In the genomic region with DNA sequence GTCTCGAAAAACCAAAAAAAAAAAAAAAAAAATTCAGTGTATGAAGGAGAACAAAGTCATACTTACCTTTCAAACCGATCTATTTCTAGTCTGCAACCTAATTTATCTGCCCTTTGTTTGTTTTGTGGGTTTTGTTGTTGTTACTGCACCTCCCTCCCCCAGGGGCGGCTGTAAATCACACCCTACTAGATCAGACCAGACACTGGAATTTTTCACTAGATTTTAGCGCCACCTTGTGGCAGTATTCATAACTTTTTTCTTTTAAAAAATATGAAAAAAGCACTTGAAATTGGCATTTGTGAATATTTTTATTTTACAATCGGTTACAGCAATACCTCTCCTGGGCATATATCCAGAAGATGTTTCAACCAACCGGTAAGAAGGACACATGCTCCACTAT, we compare ENCODE assay signal across 9 mouse cellular contexts. TPM values are rescaled to one million over a fixed set of nuclear protein-coding genes. Genes with fewer than 3 reads are reported as not detected.
DNase-seq lines count a peak whose midpoint lies in the region; ATAC-seq and TF ChIP-seq lines count a peak whose summit lies in the region.
"Had no signal": no experiment of that assay in that cellular context is flagged by ENCODE, and none has a peak within 500 bp of the region (broad histone marks: within the 10 kb centered on the region; RNA-seq: fewer than 3 reads in every experiment).

No protein-coding gene starts in this region.

- H3K9me3 ChIP-seq in midbrain, embryonic 14.5 days (ENCODE audit: control insufficient read depth, low read length), result no peaks in the 10 kb centered on the region
- no peaks in the 10 kb centered on the region for H3K9me3 ChIP-seq in midbrain, embryonic 16.5 days (replicated peaks; ENCODE audit: control insufficient read depth, low read length, poor library complexity, severe bottlenecking)
- H3K9me3 ChIP-seq in liver, postnatal 0 days (ENCODE audit: low read length), result no peaks in the 10 kb centered on the region
- no peaks in the 10 kb centered on the region for H3K9me3 ChIP-seq in forebrain, embryonic 13.5 days (replicated peaks)
- H3K9me3 ChIP-seq: liver, embryonic 15.5 days had no signal

- 17% methylated on average over 6 of the region's 6 CpGs for WGBS in midbrain, embryonic 14.5 days
- WGBS in midbrain, embryonic 16.5 days, result 17% methylated on average over 6 of the region's 6 CpGs
- WGBS in liver, postnatal 0 days (ENCODE audit: insufficient replicate concordance), result 12% methylated on average over 6 of the region's 6 CpGs
- 13% methylated on average over 6 of the region's 6 CpGs for WGBS in forebrain, embryonic 13.5 days

- H3K4me2 ChIP-seq in midbrain, embryonic 14.5 days (ENCODE audit: low read length), result no peak overlapping the region
- H3K4me2 ChIP-seq in midbrain, embryonic 16.5 days (ENCODE audit: low read length), result no peak overlapping the region
- H3K4me2 ChIP-seq in liver, postnatal 0 days (ENCODE audit: low read depth, low read length), result no peak overlapping the region
- no peak overlapping the region for H3K4me2 ChIP-seq in forebrain, embryonic 13.5 days
- H3K4me2 ChIP-seq: liver, embryonic 15.5 days had no signal

- peak; percentile 82 for DNase-seq in CD4-positive, CD25-positive, alpha-beta regulatory T cell, adult 2 months (ENCODE audit: low read depth, low spot score)
- DNase-seq in midbrain, embryonic 14.5 days, result peak; percentile 91
- peak; percentile 70 for DNase-seq in c-Kit-positive CD71-negative TER-119-negative erythroid progenitor cells, embryonic 14.5 days (ENCODE audit: low read depth)
- DNase-seq in gastrocnemius, postnatal 4 days (ENCODE audit: low spot score in 2 of 2), result peak; percentile 31 to 46
- DNase-seq in liver, postnatal 0 days, result no peak

- no peak for ATAC-seq in CD4-positive, CD25-positive, alpha-beta regulatory T cell, adult 4 months
- no peak for ATAC-seq in midbrain, embryonic 14.5 days (ENCODE audit: low FRiP score, low TSS enrichment)
- no peak for ATAC-seq in midbrain, embryonic 16.5 days
- no peak for ATAC-seq in liver, postnatal 0 days
- no peak for ATAC-seq in forebrain, embryonic 13.5 days

- peaks cover 11% of the 10 kb centered on the region for H3K4me1 ChIP-seq in midbrain, embryonic 14.5 days (ENCODE audit: control insufficient read depth, insufficient read depth, low read length)
- peaks cover 11% of the 10 kb centered on the region for H3K4me1 ChIP-seq in midbrain, embryonic 16.5 days (ENCODE audit: control insufficient read depth, insufficient read depth, low read length)
- peaks cover 11% of the 10 kb centered on the region for H3K4me1 ChIP-seq in liver, postnatal 0 days (ENCODE audit: insufficient read depth)
- H3K4me1 ChIP-seq in forebrain, embryonic 13.5 days, result peaks cover 24% of the 10 kb centered on the region

- no peaks in the 10 kb centered on the region for H3K36me3 ChIP-seq in midbrain, embryonic 14.5 days (ENCODE audit: control insufficient read depth, insufficient read depth, low read length)
- no peaks in the 10 kb centered on the region for H3K36me3 ChIP-seq in midbrain, embryonic 16.5 days (ENCODE audit: control insufficient read depth, insufficient read depth, low read length)
- no peaks in the 10 kb centered on the region for H3K36me3 ChIP-seq in liver, postnatal 0 days (replicated peaks; ENCODE audit: insufficient read depth, low read length)
- no peaks in the 10 kb centered on the region for H3K36me3 ChIP-seq in forebrain, embryonic 13.5 days (ENCODE audit: poor library complexity, severe bottlenecking)
- H3K36me3 ChIP-seq: liver, embryonic 15.5 days had no signal

- no peak overlapping the region for H3K9ac ChIP-seq in midbrain, embryonic 14.5 days (replicated peaks; ENCODE audit: low read length)
- H3K9ac ChIP-seq in midbrain, embryonic 16.5 days (ENCODE audit: low read depth, low read length), result no peak overlapping the region
- no peak overlapping the region for H3K9ac ChIP-seq in liver, postnatal 0 days (replicated peaks)
- H3K9ac ChIP-seq in forebrain, embryonic 13.5 days, result no peak overlapping the region
- H3K9ac ChIP-seq: liver, embryonic 15.5 days had no signal

- TF ChIP-seq CTCF in liver, postnatal 0 days (IDR thresholded peaks at IDR 0.05; ENCODE audit: low read depth), result peak; percentile 60

- no peak overlapping the region for H3K4me3 ChIP-seq in midbrain, embryonic 14.5 days (replicated peaks; ENCODE audit: low read depth, low read length)
- H3K4me3 ChIP-seq in midbrain, embryonic 16.5 days (ENCODE audit: low read depth, low read length), result no peak overlapping the region
- H3K4me3 ChIP-seq in liver, postnatal 0 days (ENCODE audit: low read depth, low read length), result no peak overlapping the region
- no peak overlapping the region for H3K4me3 ChIP-seq in forebrain, embryonic 13.5 days
- H3K4me3 ChIP-seq: liver, embryonic 15.5 days had no signal

- TF ChIP-seq EP300 in liver, postnatal 0 days (IDR thresholded peaks at IDR 0.05; ENCODE audit: low read depth), result no peak

- no peaks in the 10 kb centered on the region for H3K27me3 ChIP-seq in midbrain, embryonic 14.5 days (ENCODE audit: control insufficient read depth, insufficient read depth, low read length)
- H3K27me3 ChIP-seq in midbrain, embryonic 16.5 days (ENCODE audit: control insufficient read depth, insufficient read depth, low read depth, low read length), result no peaks in the 10 kb centered on the region
- H3K27me3 ChIP-seq in liver, postnatal 0 days (ENCODE audit: insufficient read depth, low read length), result no peaks in the 10 kb centered on the region
- H3K27me3 ChIP-seq in forebrain, embryonic 13.5 days, result no peaks in the 10 kb centered on the region

- no peak overlapping the region for H3K27ac ChIP-seq in midbrain, embryonic 14.5 days (replicated peaks; ENCODE audit: low read depth, low read length)
- no peak overlapping the region for H3K27ac ChIP-seq in midbrain, embryonic 16.5 days (ENCODE audit: low read length)
- no peak overlapping the region for H3K27ac ChIP-seq in liver, postnatal 0 days (ENCODE audit: low read depth)
- H3K27ac ChIP-seq in forebrain, embryonic 13.5 days, result no peak overlapping the region
- H3K27ac ChIP-seq: liver, embryonic 15.5 days had no signal

RNA-seq across cellular contexts. Expression of gene Rhob, which starts 2.7 kb away (rescaled TPM):
- polyA plus RNA-seq in CD4-positive, CD25-positive, alpha-beta regulatory T cell, adult 4 months (2017; shearing (Covaris generic)), result 1 to 10 TPM in 1 of 2 experiments, under 1 TPM in 1; 0.76 to 1.0 TPM
- polyA plus RNA-seq in midbrain, embryonic 14.5 days (2014; fragmentation: Nextera tagmentation; extraction: Ambion mirVana), result 111 and 116 TPM in 2 replicates
- polyA plus RNA-seq in midbrain, embryonic 16.5 days (2015; fragmentation: Nextera tagmentation; extraction: Ambion mirVana), result 75.7 and 80.0 TPM in 2 replicates
- 100 to 1,000 TPM; 111 to 115 TPM for total RNA-seq in gastrocnemius, postnatal 4 days (2021)
- 6.9 and 8.7 TPM in 2 replicates for polyA plus RNA-seq in liver, postnatal 0 days (2015; fragmentation: Nextera tagmentation; extraction: Ambion mirVana)
- 40.4 and 42.3 TPM in 2 replicates for polyA plus RNA-seq in forebrain, embryonic 13.5 days (2015; fragmentation: Nextera tagmentation; extraction: Ambion mirVana)
